Mouse (Mus musculus): ENCODE results near the gene Pigq. TPM values are rescaled to one million over a fixed set of nuclear protein-coding genes. Genes with fewer than 3 reads are reported as not detected.

Pigq gene
- polyA plus RNA-seq, 1 experiment from 2014 or later = 61.2 TPM

DNA sequence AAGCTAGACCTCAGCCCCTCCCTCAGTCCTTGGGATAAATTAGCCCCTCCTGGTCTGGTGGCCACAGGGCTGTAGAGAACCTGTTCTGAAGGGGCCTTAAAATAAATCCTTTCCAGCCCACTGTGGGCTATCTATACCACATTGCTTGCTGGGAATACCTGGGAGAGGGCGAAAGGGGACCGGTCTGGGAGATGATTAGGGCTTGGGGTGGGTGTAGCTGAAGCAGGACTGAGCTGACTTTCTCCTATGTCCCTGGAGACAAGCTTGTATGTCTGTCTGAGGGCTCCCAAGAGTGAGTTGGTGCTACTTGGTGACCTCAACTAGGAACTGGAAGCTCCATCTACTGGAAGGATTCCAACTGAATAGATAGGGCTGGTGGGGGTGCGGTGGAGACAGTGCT lies 67.7 kb downstream of the Pigq start:
- peaks cover 22% of the 10 kb centered on the region for H3K4me1 ChIP-seq (replicated peaks; ENCODE audit: control insufficient read depth, insufficient read depth, low read length)
- no peak overlapping the region for H3K9ac ChIP-seq (replicated peaks; ENCODE audit: low read depth, low read length)
- H3K27ac ChIP-seq (ENCODE audit: low read length) = no peak overlapping the region
- no peaks in the 10 kb centered on the region for H3K27me3 ChIP-seq (replicated peaks; ENCODE audit: control insufficient read depth, insufficient read depth, low read length)
- no peak for ATAC-seq
- 100% methylated on average over 3 of the region's 3 CpGs for WGBS
- no peaks in the 10 kb centered on the region for H3K9me3 ChIP-seq (ENCODE audit: control insufficient read depth, low read length)
- peaks cover 3% of the 10 kb centered on the region; the same call in 1 of the 2 replicates for H3K36me3 ChIP-seq (ENCODE audit: control insufficient read depth, insufficient read depth)
- H3K4me2 ChIP-seq (ENCODE audit: low read length) = no peak overlapping the region
- H3K4me3 ChIP-seq (replicated peaks; ENCODE audit: low read length) = no peak overlapping the region

Other genes starting within 250 kb of the Pigq start
- 2.2 and 3.3 TPM in 2 replicates for gene Gng13, start 227.8 kb downstream of the Pigq start, polyA plus RNA-seq (2015; fragmentation: Nextera tagmentation; extraction: Ambion mirVana)
- 12.7 and 13.2 TPM in 2 replicates for gene Chtf18, start 217.5 kb downstream of the Pigq start, polyA plus RNA-seq (2015; fragmentation: Nextera tagmentation; extraction: Ambion mirVana)
- 28.1 and 29.1 TPM in 2 replicates for gene Rpusd1, start 217.3 kb downstream of the Pigq start, polyA plus RNA-seq (2015; fragmentation: Nextera tagmentation; extraction: Ambion mirVana)
- gene Mslnl, start 208.9 kb downstream of the Pigq start, polyA plus RNA-seq (2015; fragmentation: Nextera tagmentation; extraction: Ambion mirVana) = 0.17 TPM in 1 of 2 replicates, not detected in the other
- 0.27 and 0.85 TPM in 2 replicates for gene Msln, start 190.6 kb downstream of the Pigq start, polyA plus RNA-seq (2015; fragmentation: Nextera tagmentation; extraction: Ambion mirVana)
- gene Narfl, start 171.2 kb downstream of the Pigq start, polyA plus RNA-seq (2015; fragmentation: Nextera tagmentation; extraction: Ambion mirVana) = 33.1 and 34.9 TPM in 2 replicates
- 101 and 135 TPM in 2 replicates for gene Haghl, start 159.3 kb downstream of the Pigq start, polyA plus RNA-seq (2015; fragmentation: Nextera tagmentation; extraction: Ambion mirVana)
- 0.13 and 0.15 TPM in 2 replicates for gene Ccdc78, start 158.4 kb downstream of the Pigq start, polyA plus RNA-seq (2015; fragmentation: Nextera tagmentation; extraction: Ambion mirVana)
- 70.7 and 76.5 TPM in 2 replicates for gene Fam173a, start 152.0 kb downstream of the Pigq start, polyA plus RNA-seq (2015; fragmentation: Nextera tagmentation; extraction: Ambion mirVana)
- 0.60 and 0.71 TPM in 2 replicates for gene AC134908.4, start 149.3 kb downstream of the Pigq start, polyA plus RNA-seq (2015; fragmentation: Nextera tagmentation; extraction: Ambion mirVana)
- 26.8 and 34.0 TPM in 2 replicates for gene Metrn, start 147.8 kb downstream of the Pigq start, polyA plus RNA-seq (2015; fragmentation: Nextera tagmentation; extraction: Ambion mirVana)
- gene Fbxl16, start 135.9 kb downstream of the Pigq start, polyA plus RNA-seq (2015; fragmentation: Nextera tagmentation; extraction: Ambion mirVana) = 33.0 and 43.5 TPM in 2 replicates
- gene Wdr24, start 121.3 kb downstream of the Pigq start, polyA plus RNA-seq (2015; fragmentation: Nextera tagmentation; extraction: Ambion mirVana) = 36.5 and 37.3 TPM in 2 replicates
- gene Jmjd8, start 116.1 kb downstream of the Pigq start, polyA plus RNA-seq (2015; fragmentation: Nextera tagmentation; extraction: Ambion mirVana) = 68.2 and 73.9 TPM in 2 replicates
- 301 and 335 TPM in 2 replicates for gene Stub1, start 111.5 kb downstream of the Pigq start, polyA plus RNA-seq (2015; fragmentation: Nextera tagmentation; extraction: Ambion mirVana)
- 30.7 and 42.2 TPM in 2 replicates for gene Rhbdl1, start 107.6 kb downstream of the Pigq start, polyA plus RNA-seq (2015; fragmentation: Nextera tagmentation; extraction: Ambion mirVana)
- 10.7 and 14.2 TPM in 2 replicates for gene Gm20683, start 103.2 kb downstream of the Pigq start, polyA plus RNA-seq (2015; fragmentation: Nextera tagmentation; extraction: Ambion mirVana)
- 15.8 and 20.3 TPM in 2 replicates for gene Rhot2, start 100.1 kb downstream of the Pigq start, polyA plus RNA-seq (2015; fragmentation: Nextera tagmentation; extraction: Ambion mirVana)
- gene Wdr90, start 83.4 kb downstream of the Pigq start, polyA plus RNA-seq (2015; fragmentation: Nextera tagmentation; extraction: Ambion mirVana) = 17.7 and 24.8 TPM in 2 replicates
- gene Mcrip2, start 76.2 kb downstream of the Pigq start, polyA plus RNA-seq (2015; fragmentation: Nextera tagmentation; extraction: Ambion mirVana) = 12.1 and 17.3 TPM in 2 replicates
- gene Mettl26, start 69.9 kb downstream of the Pigq start, polyA plus RNA-seq (2015; fragmentation: Nextera tagmentation; extraction: Ambion mirVana) = 48.9 and 59.7 TPM in 2 replicates
- 0.25 and 0.52 TPM in 2 replicates for gene Wfikkn1, start 64.1 kb downstream of the Pigq start, polyA plus RNA-seq (2015; fragmentation: Nextera tagmentation; extraction: Ambion mirVana)
- 56.6 and 59.2 TPM in 2 replicates for gene Rab40c, start 25.2 kb downstream of the Pigq start, polyA plus RNA-seq (2015; fragmentation: Nextera tagmentation; extraction: Ambion mirVana)
- gene Nhlrc4, start within 50 bp of the Pigq start, polyA plus RNA-seq (2015; fragmentation: Nextera tagmentation; extraction: Ambion mirVana) = not detected in 2 replicates
- gene A930017K11Rik, start 7.6 kb upstream of the Pigq start, polyA plus RNA-seq (2015; fragmentation: Nextera tagmentation; extraction: Ambion mirVana) = 0.21 TPM in 1 of 2 replicates, not detected in the other
- 16.5 and 23.3 TPM in 2 replicates for gene Capn15, start 40.9 kb upstream of the Pigq start, polyA plus RNA-seq (2015; fragmentation: Nextera tagmentation; extraction: Ambion mirVana)
- 34.6 and 39.9 TPM in 2 replicates for gene Rab11fip3, start 124.6 kb upstream of the Pigq start, polyA plus RNA-seq (2015; fragmentation: Nextera tagmentation; extraction: Ambion mirVana)
- gene Decr2, start 145.4 kb upstream of the Pigq start, polyA plus RNA-seq (2015; fragmentation: Nextera tagmentation; extraction: Ambion mirVana) = 30.3 and 33.0 TPM in 2 replicates
- 27.4 and 35.3 TPM in 2 replicates for gene Nme4, start 150.7 kb upstream of the Pigq start, polyA plus RNA-seq (2015; fragmentation: Nextera tagmentation; extraction: Ambion mirVana)
- 2.0 TPM in 2 replicates for gene Tmem8, start 168.4 kb upstream of the Pigq start, polyA plus RNA-seq (2015; fragmentation: Nextera tagmentation; extraction: Ambion mirVana)
- 192 and 202 TPM in 2 replicates for gene Mrpl28, start 178.6 kb upstream of the Pigq start, polyA plus RNA-seq (2015; fragmentation: Nextera tagmentation; extraction: Ambion mirVana)
- 7.6 and 8.3 TPM in 2 replicates for gene Axin1, start 193.8 kb upstream of the Pigq start, polyA plus RNA-seq (2015; fragmentation: Nextera tagmentation; extraction: Ambion mirVana)